Mouse (Mus musculus) MEL (cell line): ENCODE measurements at regions not wholly inside any gene's neighbourhood (a gene's known extent, or its start where the extent isn't known, plus 50 kb on each side); places are given as distances from the start of the nearest gene placed in this dataset.

Experiments used
- DNase-seq: peaks from one replicate; pipeline ENCODE4 v3.0.0; 2011; ENCODE audit warnings: low read depth, low spot score
- H3K27ac ChIP-seq: 2 replicates; pipeline ENCODE4 v1.5.1; 2012; ENCODE audit warnings: low read depth, mild to moderate bottlenecking, control low read depth, low read length, moderate library complexity; ENCODE audit not compliant: control insufficient read depth
- H3K27me3 ChIP-seq, 2 experiments: fragments of 150-350 bp in 1 of 2; sonication (generic) in 1 of 2; 2 replicates each; pipeline ENCODE4 v1.6.1; 2012; ENCODE audit warnings: low read length in 2 of 2, mild to moderate bottlenecking in 2 of 2, improper control_type of control experiment in 1 of 2, moderate library complexity in 1 of 2; ENCODE audit not compliant: insufficient read depth in 2 of 2, control insufficient read depth in 1 of 2
- H3K36me3 ChIP-seq, 2 experiments: 2 replicates each; pipeline ENCODE4 v1.6.1; 2012 to 2014; ENCODE audit warnings: low read length in 2 of 2, improper control_type of control experiment in 1 of 2, inconsistent platforms in 1 of 2, mild to moderate bottlenecking in 1 of 2; ENCODE audit not compliant: insufficient read depth in 2 of 2, control insufficient read depth in 1 of 2
- H3K4me1 ChIP-seq, 2 experiments: fragments of 150-350 bp in 1 of 2; sonication (generic) in 1 of 2; 2 replicates each; pipeline ENCODE4 v1.6.1; 2012; ENCODE audit warnings: low read length in 2 of 2, improper control_type of control experiment in 1 of 2, mild to moderate bottlenecking in 1 of 2; ENCODE audit not compliant: insufficient read depth in 2 of 2, control insufficient read depth in 1 of 2
- H3K4me3 ChIP-seq, 2 experiments: fragments of 150-350 bp in 1 of 2; sonication (generic) in 1 of 2; 2 replicates each; pipeline ENCODE4 v1.5.1; 2012; ENCODE audit warnings: low read depth in 2 of 2, low read length in 2 of 2, mild to moderate bottlenecking in 2 of 2, moderate library complexity in 2 of 2, control low read depth in 1 of 2, improper control_type of control experiment in 1 of 2; ENCODE audit not compliant: control insufficient read depth in 1 of 2, insufficient read depth in 1 of 2
- H3K79me2 ChIP-seq: 2 replicates; pipeline ENCODE4 v1.6.1; 2012; ENCODE audit warnings: mild to moderate bottlenecking, low read length, moderate library complexity; ENCODE audit not compliant: control insufficient read depth, poor library complexity, insufficient read depth
- H3K9ac ChIP-seq: 2 replicates; pipeline ENCODE4 v1.6.1; 2012; ENCODE audit warnings: low read depth, mild to moderate bottlenecking, control low read depth, low read length, moderate library complexity; ENCODE audit not compliant: control insufficient read depth, poor library complexity, severe bottlenecking
- H3K9me3 ChIP-seq: fragments of 150-350 bp; sonication (generic); replicated peaks from 2 replicates; pipeline ENCODE4 v1.6.1; 2012; ENCODE audit warnings: mild to moderate bottlenecking, low read length, improper control_type of control experiment, moderate library complexity; ENCODE audit not compliant: insufficient read depth
- BHLHE40 ChIP-seq: IDR thresholded peaks from 2 replicates; pipeline ENCODE4 v1.6.1; 2012; ENCODE audit warnings: low read depth, mild to moderate bottlenecking, inconsistent platforms, low read length, improper control_type of control experiment, borderline replicate concordance
- CHD1 ChIP-seq: IDR thresholded peaks from 2 replicates; pipeline ENCODE4 v1.6.1; 2012; ENCODE audit warnings: low read depth, mild to moderate bottlenecking, inconsistent platforms, low read length, improper control_type of control experiment
- CTCF ChIP-seq, 3 experiments: IDR thresholded peaks in 2 of 3; conservative IDR thresholded peaks in 1 of 3; 2 replicates each; pipeline ENCODE4 v1.5.1; 2011 to 2012; ENCODE audit warnings: low read length in 3 of 3, low read depth in 2 of 3, mild to moderate bottlenecking in 2 of 3, improper control_type of control experiment in 1 of 3, inconsistent platforms in 1 of 3, mixed read lengths in 1 of 3, moderate library complexity in 1 of 3; ENCODE audit not compliant: control insufficient read depth in 1 of 3, insufficient read depth in 1 of 3, poor library complexity in 1 of 3, severe bottlenecking in 1 of 3
- ETS1 ChIP-seq: IDR thresholded peaks from 2 replicates; pipeline ENCODE4 v1.6.1; 2012; ENCODE audit warnings: low read depth, mild to moderate bottlenecking, inconsistent platforms, low read length, improper control_type of control experiment, moderate library complexity
- GATA1 ChIP-seq: IDR thresholded peaks from 2 replicates; pipeline ENCODE4 v1.6.1; 2011; ENCODE audit warnings: low read depth, low read length, improper control_type of control experiment
- HCFC1 ChIP-seq: IDR thresholded peaks from 2 replicates; pipeline ENCODE4 v1.6.1; 2012; ENCODE audit warnings: low read depth, mild to moderate bottlenecking, inconsistent platforms, low read length, improper control_type of control experiment, moderate library complexity
- KAT2A ChIP-seq: conservative IDR thresholded peaks from 2 replicates; pipeline ENCODE4 v1.6.1; 2012; ENCODE audit warnings: low read depth, low read length, improper control_type of control experiment, inconsistent platforms
- MAZ ChIP-seq: IDR thresholded peaks from 2 replicates; pipeline ENCODE4 v1.6.1; 2012; ENCODE audit warnings: low read depth, mild to moderate bottlenecking, inconsistent platforms, low read length, improper control_type of control experiment
- MXI1 ChIP-seq: IDR thresholded peaks from 2 replicates; pipeline ENCODE4 v1.6.1; 2011; ENCODE audit warnings: mild to moderate bottlenecking, low read depth, low read length, improper control_type of control experiment
- MYB ChIP-seq: IDR thresholded peaks from 2 replicates; pipeline ENCODE4 v1.6.1; 2011; ENCODE audit warnings: mild to moderate bottlenecking, low read depth, low read length, improper control_type of control experiment
- NRF1 ChIP-seq: IDR thresholded peaks from 2 replicates; pipeline ENCODE4 v1.6.1; 2014; ENCODE audit warnings: low read depth, mild to moderate bottlenecking, inconsistent platforms, low read length, improper control_type of control experiment, moderate library complexity; ENCODE audit not compliant: poor library complexity, insufficient read depth, severe bottlenecking
- POLR2AphosphoS2 ChIP-seq: IDR thresholded peaks from 2 replicates; pipeline ENCODE4 v1.6.1; 2011; ENCODE audit warnings: low read length, improper control_type of control experiment
- RAD21 ChIP-seq: IDR thresholded peaks from 2 replicates; pipeline ENCODE4 v1.6.1; 2011; ENCODE audit warnings: mild to moderate bottlenecking, low read depth, low read length, improper control_type of control experiment
- SIN3A ChIP-seq: IDR thresholded peaks from 2 replicates; pipeline ENCODE4 v1.6.1; 2012; ENCODE audit warnings: low read length, improper control_type of control experiment, inconsistent platforms
- TCF12 ChIP-seq: IDR thresholded peaks from 2 replicates; pipeline ENCODE4 v1.6.1; 2014; ENCODE audit warnings: low read depth, mild to moderate bottlenecking, inconsistent platforms, low read length, improper control_type of control experiment, moderate library complexity
- USF1 ChIP-seq: IDR thresholded peaks from 2 replicates; pipeline ENCODE4 v1.6.1; 2014; ENCODE audit warnings: low read depth, mild to moderate bottlenecking, inconsistent platforms, low read length, improper control_type of control experiment, moderate library complexity
- USF2 ChIP-seq, 2 experiments: IDR thresholded peaks; 2 replicates each; pipeline ENCODE4 v1.6.1; 2011 to 2012; ENCODE audit warnings: improper control_type of control experiment in 2 of 2, low read length in 2 of 2, borderline replicate concordance in 1 of 2, inconsistent platforms in 1 of 2, low read depth in 1 of 2, mild to moderate bottlenecking in 1 of 2; ENCODE audit not compliant: insufficient read depth in 1 of 2
- ZKSCAN1 ChIP-seq: IDR thresholded peaks from 2 replicates; pipeline ENCODE4 v1.6.1; 2012; ENCODE audit warnings: low read depth, mild to moderate bottlenecking, inconsistent platforms, low read length, improper control_type of control experiment, moderate library complexity

DNA sequence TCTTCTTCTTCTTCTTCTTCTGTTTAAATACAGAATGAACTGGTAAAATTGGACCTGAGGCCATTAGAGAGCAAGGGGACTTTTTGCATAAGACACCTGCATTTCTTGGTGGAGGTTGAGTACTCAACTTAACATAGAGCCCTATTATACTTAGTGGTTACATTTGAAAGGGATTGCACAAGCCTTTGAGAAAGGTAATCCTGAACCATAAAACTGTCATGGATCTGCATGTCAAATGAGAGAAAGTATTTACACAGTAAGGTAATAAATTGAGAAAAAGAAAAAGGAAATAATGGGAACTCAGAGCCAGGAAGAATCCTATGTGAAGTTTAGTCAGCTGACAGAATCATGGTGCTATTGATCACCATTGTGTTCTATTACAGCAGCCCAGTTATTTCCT lies 258.1 kb upstream of the 2610001J05Rik start:
- Histone ChIP-seq H3K9me3 (no peaks in the 10 kb centered on the region), H3K79me2 (no peaks in the 10 kb centered on the region), H3K4me3 (no peak overlapping the region)
- no peak for TF ChIP-seq SIN3A
- TF ChIP-seq MYB, result no peak
- TF ChIP-seq, all 39 proteins: peak for 0
- no peak for DNase-seq
- no peak overlapping the region for H3K27ac ChIP-seq
- no peak overlapping the region for H3K9ac ChIP-seq
- H3K36me3 ChIP-seq, result no peaks in the 10 kb centered on the region
- H3K4me1 ChIP-seq, result no peaks in the 10 kb centered on the region
- H3K27me3 ChIP-seq, result no peaks in the 10 kb centered on the region; a peak in 1 of 4 replicates

DNA sequence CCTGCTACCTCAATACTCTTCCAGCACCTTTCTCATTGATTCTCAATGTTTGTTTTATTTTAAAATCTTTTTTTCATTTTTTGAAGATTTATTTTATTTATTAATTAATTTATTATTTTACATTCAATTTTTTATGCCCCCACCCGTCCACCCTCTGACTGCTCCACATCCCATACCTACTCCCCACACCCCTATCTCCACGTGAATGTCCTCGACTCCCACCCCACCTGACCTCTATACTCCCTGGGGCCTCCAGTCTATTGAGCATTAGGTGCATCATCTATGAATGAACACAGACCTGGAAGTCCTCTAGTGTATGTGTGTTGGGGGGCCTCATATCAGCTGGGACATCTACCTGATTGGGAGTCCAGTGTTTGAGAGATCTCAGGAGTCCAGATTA lies 251.0 kb upstream of the 2610001J05Rik start:
- peaks cover 0 to 2% of the 10 kb centered on the region in 2 experiments; a peak in 1 of 4 replicates for H3K36me3 ChIP-seq
- TF ChIP-seq CHD1 (no peak), CTCF (IDR thresholded peaks at IDR 0.05 in 2 of 3, conservative IDR thresholded peaks at IDR 0.05 in 1 of 3; ENCODE audit: control insufficient read depth in 1 of 3, insufficient read depth in 1 of 3, low read depth in 2 of 3, low read length in 3 of 3, poor library complexity in 1 of 3, severe bottlenecking in 1 of 3) (no peak), TCF12 (no peak), GATA1 (no peak), BHLHE40 (no peak), HCFC1 (no peak), RAD21 (no peak), SIN3A (no peak), USF1 (no peak), NRF1 (no peak), POLR2AphosphoS2 (no peak), ETS1 (no peak), USF2 (IDR thresholded peaks at IDR 0.05; ENCODE audit: borderline replicate concordance in 1 of 2, insufficient read depth in 1 of 2, low read depth in 1 of 2, low read length in 2 of 2) (no peak), MXI1 (no peak), ZKSCAN1 (no peak), KAT2A (no peak), MAZ (no peak)
- TF ChIP-seq, all 39 proteins: peak for 0
- no peaks in the 10 kb centered on the region for H3K4me1 ChIP-seq
- no peak for DNase-seq
- no peak overlapping the region for H3K9ac ChIP-seq
- H3K9me3 ChIP-seq, result no peaks in the 10 kb centered on the region
- H3K27me3 ChIP-seq, result no peaks in the 10 kb centered on the region
- H3K27ac ChIP-seq, result no peak overlapping the region
- no peaks in the 10 kb centered on the region for H3K79me2 ChIP-seq
- no peak overlapping the region for H3K4me3 ChIP-seq
